Mouse (Mus musculus) hindbrain, embryonic 16.5 days (tissue): ENCODE data around the gene Dcakd. TPM values are rescaled to one million over a fixed set of nuclear protein-coding genes. Genes with fewer than 3 reads are reported as not detected.

ENCODE experiments used
- ATAC-seq: fragments of 200-750 bp; cut with Nextera tagmentation; 2 replicates; pipeline ENCODE4 v1.8.0; 2017; ENCODE audit warnings: moderate TSS enrichment, moderate library complexity
- H3K27ac ChIP-seq: fragments of 300-500 bp; sonication (generic); 2 replicates; pipeline ENCODE4 v1.5.1; 2014; ENCODE audit warnings: low read depth, mild to moderate bottlenecking, control low read depth, low read length, moderate library complexity
- H3K27me3 ChIP-seq: fragments of 300-500 bp; sonication (generic); replicated peaks from 2 replicates; pipeline ENCODE4 v1.6.1; 2014; ENCODE audit warnings: low read length; ENCODE audit not compliant: control insufficient read depth, insufficient read depth
- H3K36me3 ChIP-seq: fragments of 300-500 bp; sonication (generic); 2 replicates; pipeline ENCODE4 v1.6.1; 2014; ENCODE audit warnings: mild to moderate bottlenecking, low read length, moderate library complexity, mixed read lengths; ENCODE audit not compliant: control insufficient read depth, insufficient read depth
- H3K4me1 ChIP-seq: fragments of 300-500 bp; sonication (generic); 2 replicates; pipeline ENCODE4 v1.6.1; 2014; ENCODE audit warnings: low read depth, low read length; ENCODE audit not compliant: control insufficient read depth, insufficient read depth
- H3K4me2 ChIP-seq: fragments of 300-500 bp; sonication (generic); 2 replicates; pipeline ENCODE4 v1.6.1; 2014; ENCODE audit warnings: mild to moderate bottlenecking, low read length, control low read depth, moderate library complexity
- H3K4me3 ChIP-seq: fragments of 300-500 bp; sonication (generic); 2 replicates; pipeline ENCODE4 v1.5.1; 2014; ENCODE audit warnings: mild to moderate bottlenecking, low read length, control low read depth, moderate library complexity
- H3K9ac ChIP-seq: fragments of 300-500 bp; sonication (generic); 2 replicates; pipeline ENCODE4 v1.6.1; 2014; ENCODE audit warnings: low read depth, mild to moderate bottlenecking, control low read depth, low read length, moderate library complexity
- H3K9me3 ChIP-seq: fragments of 300-500 bp; sonication (generic); 2 replicates; pipeline ENCODE4 v1.6.1; 2014; ENCODE audit warnings: mild to moderate bottlenecking, low read length, moderate library complexity; ENCODE audit not compliant: control insufficient read depth
- WGBS: fragments of 180-500 bp; shearing (Covaris S2); extraction: QIAGEN DNeasy Blood & Tissue Kit; methylation state at CpG from one replicate; pipeline ENCODE4 v1.1.7; 2014; 5-methylcytosine and 5-hydroxymethylcytosine counted together
- polyA plus RNA-seq: library from polyadenylated mRNA; unstranded; fragments of >200 nt; fragmentation: Nextera tagmentation; extraction: Ambion mirVana; gene quantifications from 2 replicates; pipeline ENCODE4 v1.2.1, GENCODE M21; 2015

The Dcakd gene
- polyA plus RNA-seq, 1 experiment from 2014 or later, result 132 TPM

GRCm38 (mm10) chr11:102992940-102993339, 35.2 kb downstream of the Dcakd start:
- ATAC-seq, result peak; percentile 40; the same call in 1 of the 2 replicates
- peaks cover 28% of the 10 kb centered on the region for H3K4me1 ChIP-seq
- no peak overlapping the region for H3K9ac ChIP-seq
- no peak overlapping the region for H3K4me2 ChIP-seq
- no peaks in the 10 kb centered on the region for H3K9me3 ChIP-seq
- peaks cover 8% of the 10 kb centered on the region; the same call in 1 of the 2 replicates for H3K27me3 ChIP-seq
- no peak overlapping the region for H3K4me3 ChIP-seq
- H3K27ac ChIP-seq, result no peak overlapping the region
- peaks cover 10% of the 10 kb centered on the region for H3K36me3 ChIP-seq
- 10% methylated on average over 5 of the region's 5 CpGs for WGBS

DNA sequence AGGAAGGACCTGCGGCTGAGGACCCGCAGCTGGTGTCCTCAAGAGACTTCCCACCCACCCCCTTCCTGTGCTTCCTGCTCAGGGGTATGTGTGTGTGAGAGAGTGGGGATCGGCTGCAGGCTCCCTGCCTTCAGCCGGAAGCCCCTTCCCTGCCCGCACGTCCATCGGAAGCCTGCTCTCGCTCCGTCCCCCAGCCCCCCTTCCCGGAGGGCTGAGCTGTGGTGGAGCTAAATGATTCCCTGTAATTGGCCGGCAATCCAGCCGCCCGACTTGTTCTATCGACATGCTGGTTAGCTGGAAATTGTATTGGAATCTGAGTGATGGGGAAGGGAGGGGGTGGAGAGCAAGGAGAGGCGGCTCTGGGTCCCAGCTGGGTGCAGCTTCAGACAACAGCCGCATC, 36.5 kb downstream of the Dcakd start:
- 2% methylated on average over 16 of the region's 16 CpGs for WGBS
- Histone ChIP-seq H3K4me2 (peak overlapping the region; percentile 50), H3K36me3 (0 out of 2 replicates have a peak, but pooled peaks cover 3% of the 10 kb centered on the region), H3K4me1 (peaks cover 28% of the 10 kb centered on the region), H3K9ac (peak overlapping the region; percentile 50), H3K27me3 (peaks cover 8% of the 10 kb centered on the region; the same call in 1 of the 2 replicates), H3K27ac (no peak overlapping the region), H3K9me3 (no peaks in the 10 kb centered on the region), H3K4me3 (peak overlapping the region; percentile 16; the same call in 1 of the 2 replicates)
- ATAC-seq, result no peak

GRCm38 (mm10) chr11:102990152-102990663, 37.9 kb downstream of the Dcakd start:
- peak overlapping the region; percentile 80 for H3K4me2 ChIP-seq
- peaks cover 28% of the 10 kb centered on the region for H3K4me1 ChIP-seq
- H3K36me3 ChIP-seq, result no peaks in the 10 kb centered on the region
- peaks cover 8% of the 10 kb centered on the region; the same call in 1 of the 2 replicates for H3K27me3 ChIP-seq
- no peak overlapping the region for H3K27ac ChIP-seq
- peak overlapping the region; percentile 40 for H3K4me3 ChIP-seq
- WGBS, result 2% methylated on average over 29 of the region's 29 CpGs
- no peaks in the 10 kb centered on the region for H3K9me3 ChIP-seq
- H3K9ac ChIP-seq, result peak overlapping the region; percentile 59
- no peak for ATAC-seq

- peak overlapping the region; percentile 40 for H3K4me3 ChIP-seq
- 5% methylated on average over 28 of the region's 28 CpGs for WGBS
- ATAC-seq, result no peak
- H3K9ac ChIP-seq, result peak overlapping the region; percentile 59
- H3K27me3 ChIP-seq, result peaks cover 8% of the 10 kb centered on the region; the same call in 1 of the 2 replicates
- H3K36me3 ChIP-seq, result no peaks in the 10 kb centered on the region
- H3K27ac ChIP-seq, result no peak overlapping the region
- H3K4me2 ChIP-seq, result peak overlapping the region; percentile 80
- peaks cover 28% of the 10 kb centered on the region for H3K4me1 ChIP-seq
- H3K9me3 ChIP-seq, result no peaks in the 10 kb centered on the region
These were observed 38.4 kb downstream of the Dcakd start for GRCm38 (mm10) chr11:102989641-102990151.

- H3K4me1 ChIP-seq, result peaks cover 8% of the 10 kb centered on the region
- no peaks in the 10 kb centered on the region for H3K36me3 ChIP-seq
- peaks cover 8% of the 10 kb centered on the region; the same call in 1 of the 2 replicates for H3K27me3 ChIP-seq
- peak; percentile 45; the same call in 1 of the 2 replicates for ATAC-seq
- no peak overlapping the region for H3K9ac ChIP-seq
- 47% methylated on average over 6 of the region's 6 CpGs for WGBS
- H3K4me3 ChIP-seq, result no peak overlapping the region
- H3K27ac ChIP-seq, result no peak overlapping the region
- H3K4me2 ChIP-seq, result no peak overlapping the region
- H3K9me3 ChIP-seq, result no peaks in the 10 kb centered on the region
These were observed 43.0 kb downstream of the Dcakd start for GRCm38 (mm10) chr11:102985160-102985559.

DNA sequence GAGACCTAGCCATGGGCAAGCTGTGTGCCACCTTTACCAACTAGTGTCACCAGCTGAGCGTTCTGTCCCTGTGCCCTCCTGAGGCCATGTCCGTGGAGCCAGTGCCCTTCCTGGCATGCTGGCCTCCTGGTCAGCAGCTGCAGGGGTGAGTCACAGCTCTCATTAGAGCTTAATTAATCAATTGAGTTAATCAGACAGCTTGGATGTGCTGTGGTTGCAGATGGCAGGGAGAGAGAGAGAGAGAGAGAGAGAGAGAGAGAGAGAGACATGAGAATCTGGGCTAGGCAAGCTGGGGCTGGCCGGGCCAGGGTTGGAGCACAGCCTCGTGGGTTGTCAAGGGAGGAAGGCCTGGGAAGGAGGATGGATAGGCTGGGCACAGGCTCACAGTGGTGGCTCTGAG, 43.5 kb downstream of the Dcakd start:
- peaks cover 3% of the 10 kb centered on the region for H3K4me1 ChIP-seq
- no peak overlapping the region for H3K4me3 ChIP-seq
- no peaks in the 10 kb centered on the region for H3K9me3 ChIP-seq
- H3K36me3 ChIP-seq, result no peaks in the 10 kb centered on the region
- H3K4me2 ChIP-seq, result no peak overlapping the region
- WGBS, result 28% methylated on average over 4 of the region's 4 CpGs
- peaks cover 7% of the 10 kb centered on the region; the same call in 1 of the 2 replicates for H3K27me3 ChIP-seq
- H3K9ac ChIP-seq, result no peak overlapping the region
- peak; percentile 41; the same call in 1 of the 2 replicates for ATAC-seq
- no peak overlapping the region for H3K27ac ChIP-seq

DNA sequence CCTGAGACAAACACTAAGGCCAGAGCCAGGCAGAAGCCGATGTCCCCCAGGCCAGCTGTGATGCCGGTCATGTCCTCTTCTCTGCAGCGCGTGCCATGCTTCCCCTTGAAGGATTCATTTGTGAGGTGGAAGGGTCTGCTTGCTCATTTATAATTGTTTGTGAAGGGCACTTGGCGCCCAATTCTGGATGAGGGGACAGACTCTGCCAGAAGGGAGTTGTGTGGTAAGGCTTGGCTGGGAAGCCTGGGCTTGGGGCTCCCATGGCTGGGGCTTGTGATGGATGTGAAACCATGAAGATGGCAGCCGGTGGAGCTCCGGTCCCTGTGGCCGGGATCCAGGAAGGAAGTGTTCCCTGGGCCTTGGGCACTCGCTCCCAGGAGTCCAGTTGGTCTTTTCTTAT, 44.0 kb downstream of the Dcakd start:
- Histone ChIP-seq H3K4me3 (no peak overlapping the region), H3K27me3 (peaks cover 2% of the 10 kb centered on the region; the same call in 1 of the 2 replicates)
- WGBS, result 73% methylated on average over 9 of the region's 9 CpGs

GRCm38 (mm10) chr11:102981151-102981890, 46.8 kb downstream of the Dcakd start:
- no peaks in the 10 kb centered on the region for H3K9me3 ChIP-seq
- no peaks in the 10 kb centered on the region for H3K36me3 ChIP-seq
- no peak overlapping the region for H3K4me2 ChIP-seq
- 52% methylated on average over 10 of the region's 10 CpGs for WGBS
- H3K4me3 ChIP-seq, result no peak overlapping the region
- no peak for ATAC-seq
- no peak overlapping the region for H3K9ac ChIP-seq
- no peak overlapping the region for H3K27ac ChIP-seq
- no peaks in the 10 kb centered on the region for H3K27me3 ChIP-seq
- H3K4me1 ChIP-seq, result no peaks in the 10 kb centered on the region; the same call in 1 of the 2 replicates

More for the DNA sequence above, 44.0 kb downstream of the Dcakd start:
- H3K9me3 ChIP-seq, result no peaks in the 10 kb centered on the region
- no peak for ATAC-seq
- no peaks in the 10 kb centered on the region; the same call in 1 of the 2 replicates for H3K4me1 ChIP-seq
- no peak overlapping the region for H3K27ac ChIP-seq
- H3K36me3 ChIP-seq, result no peaks in the 10 kb centered on the region
- no peak overlapping the region for H3K4me2 ChIP-seq
- H3K9ac ChIP-seq, result no peak overlapping the region

GRCm38 (mm10) chr11:102978052-102978666, 50.0 kb downstream of the Dcakd start:
- Histone ChIP-seq H3K27ac (no peak overlapping the region), H3K9me3 (no peaks in the 10 kb centered on the region), H3K9ac (no peak overlapping the region), H3K4me3 (no peak overlapping the region), H3K27me3 (no peaks in the 10 kb centered on the region), H3K36me3 (no peaks in the 10 kb centered on the region), H3K4me2 (no peak overlapping the region), H3K4me1 (no peaks in the 10 kb centered on the region)
- WGBS, result 38% methylated on average over 5 of the region's 6 CpGs
- ATAC-seq, result no peak
